Comparison of ENCODE assay signal across 28 mouse cellular contexts in the genomic region with DNA sequence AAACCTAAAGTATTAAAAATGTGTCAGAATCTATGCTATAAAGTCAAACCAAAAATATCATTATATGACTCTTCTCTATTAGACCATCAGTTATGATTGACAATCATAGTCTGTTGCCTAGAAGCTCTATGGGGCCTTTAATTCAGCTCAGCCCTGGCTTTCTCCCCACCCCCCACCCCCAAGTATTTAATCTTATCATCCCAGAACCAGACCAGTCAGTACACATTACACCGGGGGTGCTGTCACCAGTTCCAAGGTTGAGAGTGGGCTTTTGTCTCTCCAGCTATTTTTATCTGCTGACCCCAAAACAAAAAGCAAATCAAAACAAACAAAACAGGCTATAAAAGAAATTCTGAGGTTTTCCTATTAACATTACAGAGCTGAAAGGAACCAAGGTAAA.
"Had no signal": no experiment of that assay in that cellular context is flagged by ENCODE, and none has a peak within 500 bp of the region (broad histone marks: within the 10 kb centered on the region; RNA-seq: fewer than 3 reads in every experiment).

No protein-coding gene starts in this region.

- H3K36me3 ChIP-seq: limb, embryonic 10.5 days; limb, embryonic 12.5 days; limb, embryonic 13.5 days; limb, embryonic 15.5 days; liver, embryonic 15.5 days; lung, embryonic 15.5 days; midbrain, embryonic 10.5 days; midbrain, embryonic 12.5 days; midbrain, embryonic 13.5 days; midbrain, embryonic 15.5 days; neural tube, embryonic 12.5 days had no signal

- H3K27me3 ChIP-seq: limb, embryonic 12.5 days; limb, embryonic 13.5 days; limb, embryonic 15.5 days; liver, embryonic 15.5 days; lung, embryonic 15.5 days; megakaryocyte, embryonic 14.5 days; midbrain, embryonic 12.5 days; midbrain, embryonic 13.5 days; midbrain, embryonic 15.5 days; neural tube, embryonic 12.5 days had no signal

- H3K4me2 ChIP-seq: limb, embryonic 12.5 days; limb, embryonic 13.5 days; limb, embryonic 15.5 days; liver, embryonic 15.5 days; lung, embryonic 14.5 days; lung, embryonic 15.5 days; midbrain, embryonic 11.5 days; midbrain, embryonic 12.5 days; midbrain, embryonic 13.5 days; midbrain, embryonic 15.5 days; neural tube, embryonic 12.5 days had no signal

- H3K27ac ChIP-seq: left cerebral cortex, adult 2 months; limb, embryonic 10.5 days; limb, embryonic 12.5 days; limb, embryonic 13.5 days; limb, embryonic 15.5 days; liver, embryonic 14.5 days; liver, embryonic 15.5 days; lung, embryonic 15.5 days; macrophage; midbrain, embryonic 10.5 days; midbrain, embryonic 12.5 days; midbrain, embryonic 13.5 days; midbrain, embryonic 15.5 days; neural tube, embryonic 12.5 days had no signal

- ATAC-seq: lung, postnatal 0 days; midbrain, embryonic 13.5 days; midbrain, embryonic 15.5 days; midbrain, embryonic 16.5 days had no signal

- H3K9me3 ChIP-seq: limb, embryonic 10.5 days; limb, embryonic 15.5 days; liver, embryonic 15.5 days; lung, embryonic 15.5 days; midbrain, embryonic 12.5 days; midbrain, embryonic 13.5 days; midbrain, embryonic 15.5 days; neural tube, embryonic 12.5 days had no signal

- H3K4me3 ChIP-seq: left cerebral cortex, adult 2 months; limb, embryonic 10.5 days; limb, embryonic 12.5 days; limb, embryonic 13.5 days; limb, embryonic 15.5 days; liver, embryonic 15.5 days; lung, embryonic 15.5 days; megakaryocyte, embryonic 14.5 days; midbrain, embryonic 10.5 days; midbrain, embryonic 12.5 days; midbrain, embryonic 13.5 days; midbrain, embryonic 15.5 days; myocyte; neural tube, embryonic 12.5 days had no signal

- DNase-seq: left cerebral cortex, postnatal 4 days; lung, adult 18-20 months; lung, adult 2 months; lung, embryonic 14.5 days; lung, postnatal 10 days; lung, postnatal 14 days; lung, postnatal 36 days; lung, postnatal 4 days; midbrain, embryonic 14.5 days had no signal

- H3K4me1 ChIP-seq: limb, embryonic 10.5 days; limb, embryonic 12.5 days; limb, embryonic 13.5 days; limb, embryonic 15.5 days; lung, embryonic 15.5 days; midbrain, embryonic 10.5 days; midbrain, embryonic 12.5 days; midbrain, embryonic 13.5 days; midbrain, embryonic 15.5 days; neural tube, embryonic 12.5 days had no signal

- H3K9ac ChIP-seq: limb, embryonic 12.5 days; limb, embryonic 13.5 days; limb, embryonic 15.5 days; liver, embryonic 14.5 days; liver, embryonic 15.5 days; lung, embryonic 14.5 days; lung, embryonic 15.5 days; midbrain, embryonic 12.5 days; midbrain, embryonic 13.5 days; midbrain, embryonic 15.5 days; neural tube, embryonic 12.5 days had no signal
